Mouse (Mus musculus) erythroblast, adult 5-6 weeks (primary cell): ENCODE data around the gene Svs2. TPM values are rescaled to one million over a fixed set of nuclear protein-coding genes. Genes with fewer than 3 reads are reported as not detected.

Experiments used
- total RNA-seq, 2 experiments: library from RNA; stranded (forward) in 1 of 2; stranded (reverse) in 1 of 2; fragments of 150-400 nt in 1 of 2; fragments of 200-764, 138-1000 nt in 1 of 2; gene quantifications; 2 replicates each; pipeline versions ENCODE4 v1.2.3 to v1.2.4; 2015 to 2017; ENCODE audit warnings: low replicate concordance in 2 of 2

Svs2 gene
- total RNA-seq, 2 experiments from 2014 or later: not detected

Other genes with a start within 250 kb of the Svs2 start
- gene Ywhab, start 243.5 kb downstream of the Svs2 start, total RNA-seq (2015; ENCODE audit: low replicate concordance): 49.3 and 49.6 TPM in 2 replicates
- gene Ywhab, start 243.5 kb downstream of the Svs2 start, total RNA-seq (2017; ENCODE audit: low replicate concordance): 18.8 and 25.1 TPM in 2 replicates
- 2.3 TPM in 1 of 2 replicates, not detected in the other for gene Pabpc1l, start 213.0 kb downstream of the Svs2 start, total RNA-seq (2015; ENCODE audit: low replicate concordance)
- not detected in 2 replicates for gene Pabpc1l, start 213.0 kb downstream of the Svs2 start, total RNA-seq (2017; ENCODE audit: low replicate concordance)
- gene Stk4, start 168.1 kb downstream of the Svs2 start, total RNA-seq (2015; ENCODE audit: low replicate concordance): 47.9 and 74.0 TPM in 2 replicates
- gene Stk4, start 168.1 kb downstream of the Svs2 start, total RNA-seq (2017; ENCODE audit: low replicate concordance): 52.4 and 55.6 TPM in 2 replicates
- 11.5 and 16.7 TPM in 2 replicates for gene Tomm34, start 167.3 kb downstream of the Svs2 start, total RNA-seq (2015; ENCODE audit: low replicate concordance)
- 9.8 and 17.5 TPM in 2 replicates for gene Tomm34, start 167.3 kb downstream of the Svs2 start, total RNA-seq (2017; ENCODE audit: low replicate concordance)
- gene Kcns1, start 67.4 kb downstream of the Svs2 start, total RNA-seq (2015; ENCODE audit: low replicate concordance): not detected in 2 replicates
- not detected in 2 replicates for gene Kcns1, start 67.4 kb downstream of the Svs2 start, total RNA-seq (2017; ENCODE audit: low replicate concordance)
- gene Wfdc5, start 55.7 kb downstream of the Svs2 start, total RNA-seq (2015; ENCODE audit: low replicate concordance): not detected in 2 replicates
- not detected in 2 replicates for gene Wfdc5, start 55.7 kb downstream of the Svs2 start, total RNA-seq (2017; ENCODE audit: low replicate concordance)
- not detected in 2 replicates for gene Wfdc12, start 47.9 kb downstream of the Svs2 start, total RNA-seq (2015; ENCODE audit: low replicate concordance)
- not detected in 2 replicates for gene Wfdc12, start 47.9 kb downstream of the Svs2 start, total RNA-seq (2017; ENCODE audit: low replicate concordance)
- gene Wfdc15a, start 38.3 kb downstream of the Svs2 start, total RNA-seq (2015; ENCODE audit: low replicate concordance): not detected in 2 replicates
- not detected in 2 replicates for gene Wfdc15a, start 38.3 kb downstream of the Svs2 start, total RNA-seq (2017; ENCODE audit: low replicate concordance)
- not detected in 2 replicates for gene Wfdc15b, start 16.8 kb downstream of the Svs2 start, total RNA-seq (2015; ENCODE audit: low replicate concordance)
- not detected in 2 replicates for gene Wfdc15b, start 16.8 kb downstream of the Svs2 start, total RNA-seq (2017; ENCODE audit: low replicate concordance)
- gene Svs3b, start 18.2 kb upstream of the Svs2 start, total RNA-seq (2015; ENCODE audit: low replicate concordance): not detected in 2 replicates
- not detected in 2 replicates for gene Svs3b, start 18.2 kb upstream of the Svs2 start, total RNA-seq (2017; ENCODE audit: low replicate concordance)
- not detected in 2 replicates for gene Svs4, start 40.0 kb upstream of the Svs2 start, total RNA-seq (2015; ENCODE audit: low replicate concordance)
- not detected in 2 replicates for gene Svs4, start 40.0 kb upstream of the Svs2 start, total RNA-seq (2017; ENCODE audit: low replicate concordance)
- gene Svs3a, start 50.8 kb upstream of the Svs2 start, total RNA-seq (2015; ENCODE audit: low replicate concordance): not detected in 2 replicates
- gene Svs3a, start 50.8 kb upstream of the Svs2 start, total RNA-seq (2017; ENCODE audit: low replicate concordance): not detected in 2 replicates
- gene Svs6, start 78.3 kb upstream of the Svs2 start, total RNA-seq (2015; ENCODE audit: low replicate concordance): not detected in 2 replicates
- not detected in 2 replicates for gene Svs6, start 78.3 kb upstream of the Svs2 start, total RNA-seq (2017; ENCODE audit: low replicate concordance)
- gene Svs5, start 94.3 kb upstream of the Svs2 start, total RNA-seq (2015; ENCODE audit: low replicate concordance): not detected in 2 replicates
- not detected in 2 replicates for gene Svs5, start 94.3 kb upstream of the Svs2 start, total RNA-seq (2017; ENCODE audit: low replicate concordance)
- 78.0 and 99.7 TPM in 2 replicates for gene Slpi, start 150.6 kb upstream of the Svs2 start, total RNA-seq (2015; ENCODE audit: low replicate concordance)
- 6.9 and 12.7 TPM in 2 replicates for gene Slpi, start 150.6 kb upstream of the Svs2 start, total RNA-seq (2017; ENCODE audit: low replicate concordance)
- not detected in 2 replicates for gene Rbpjl, start 164.7 kb upstream of the Svs2 start, total RNA-seq (2015; ENCODE audit: low replicate concordance)
- not detected in 2 replicates for gene Rbpjl, start 164.7 kb upstream of the Svs2 start, total RNA-seq (2017; ENCODE audit: low replicate concordance)
- not detected in 2 replicates for gene Matn4, start 166.7 kb upstream of the Svs2 start, total RNA-seq (2015; ENCODE audit: low replicate concordance)
- gene Matn4, start 166.7 kb upstream of the Svs2 start, total RNA-seq (2017; ENCODE audit: low replicate concordance): not detected in 2 replicates
- 0.38 and 0.42 TPM in 2 replicates for gene Sdc4, start 205.4 kb upstream of the Svs2 start, total RNA-seq (2015; ENCODE audit: low replicate concordance)
- gene Sdc4, start 205.4 kb upstream of the Svs2 start, total RNA-seq (2017; ENCODE audit: low replicate concordance): 0.09 and 0.98 TPM in 2 replicates
- 7.1 and 9.8 TPM in 2 replicates for gene Sys1, start 218.5 kb upstream of the Svs2 start, total RNA-seq (2015; ENCODE audit: low replicate concordance)
- gene Sys1, start 218.5 kb upstream of the Svs2 start, total RNA-seq (2017; ENCODE audit: low replicate concordance): 3.7 and 17.0 TPM in 2 replicates
- not detected in 2 replicates for gene Gm20458, start 222.5 kb upstream of the Svs2 start, total RNA-seq (2015; ENCODE audit: low replicate concordance)
- not detected in 2 replicates for gene Gm20458, start 222.5 kb upstream of the Svs2 start, total RNA-seq (2017; ENCODE audit: low replicate concordance)
- not detected in 2 replicates for gene Trp53tg5, start 235.3 kb upstream of the Svs2 start, total RNA-seq (2015; ENCODE audit: low replicate concordance)
- gene Trp53tg5, start 235.3 kb upstream of the Svs2 start, total RNA-seq (2017; ENCODE audit: low replicate concordance): not detected in 2 replicates
- gene Dbndd2, start 247.6 kb upstream of the Svs2 start, total RNA-seq (2015; ENCODE audit: low replicate concordance): 2.1 TPM in 1 of 2 replicates, not detected in the other
- gene Dbndd2, start 247.6 kb upstream of the Svs2 start, total RNA-seq (2017; ENCODE audit: low replicate concordance): 0.84 and 3.9 TPM in 2 replicates